Mouse (Mus musculus): ENCODE results near the gene Zfp654.

Zfp654 gene

DNA sequence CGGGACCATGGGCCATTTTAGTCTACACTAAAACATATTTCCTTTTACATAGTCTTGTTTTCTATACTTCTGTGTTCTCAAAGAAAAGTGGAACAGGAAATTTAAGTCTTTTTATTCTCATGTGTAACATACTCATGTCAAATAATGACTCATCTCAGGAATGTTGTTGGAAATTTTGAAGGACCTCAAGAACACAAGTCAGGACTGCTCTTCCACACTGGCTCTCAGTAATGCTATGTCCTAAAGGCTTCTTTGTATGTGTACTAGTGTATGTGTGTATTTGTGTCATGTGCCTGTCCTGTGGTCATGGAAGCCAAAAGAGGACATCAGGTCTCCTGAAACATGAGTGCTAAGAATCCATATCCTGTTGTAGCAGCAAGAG, 92.2 kb downstream of the Zfp654 start:
- DNase-seq = no peak

DNA sequence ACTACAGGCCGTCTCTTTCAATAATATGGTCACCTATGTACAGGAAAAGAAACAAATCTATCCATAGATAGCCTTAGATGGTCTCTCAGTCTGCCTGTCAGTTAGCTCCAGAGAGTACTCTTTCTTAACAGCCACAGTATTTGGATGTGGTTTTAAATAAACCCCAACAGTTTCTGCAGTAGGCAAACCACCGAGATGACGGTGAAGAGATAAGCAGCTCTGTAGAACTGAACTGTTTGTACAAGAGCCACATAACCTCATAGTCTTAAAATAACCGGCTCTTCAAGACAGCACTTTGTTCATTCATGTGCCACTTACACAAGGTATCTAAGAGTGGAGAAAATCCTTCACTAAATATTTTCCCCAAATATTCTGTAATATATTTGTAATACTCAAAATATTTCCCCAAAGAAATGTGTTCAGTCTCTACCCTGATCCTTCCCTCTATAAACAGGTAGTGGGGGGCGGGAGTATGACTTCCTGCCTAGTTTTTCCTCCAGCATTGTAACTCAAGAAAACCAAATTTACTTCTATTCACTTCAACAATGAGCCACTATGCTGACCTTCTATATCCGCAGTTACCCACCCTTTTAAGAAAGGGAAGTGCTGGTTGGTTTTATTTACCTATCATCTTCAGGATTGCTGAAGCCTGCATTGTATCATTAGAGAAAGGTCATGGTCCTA, 92.7 kb downstream of the Zfp654 start:
- no peak for DNase-seq

DNA sequence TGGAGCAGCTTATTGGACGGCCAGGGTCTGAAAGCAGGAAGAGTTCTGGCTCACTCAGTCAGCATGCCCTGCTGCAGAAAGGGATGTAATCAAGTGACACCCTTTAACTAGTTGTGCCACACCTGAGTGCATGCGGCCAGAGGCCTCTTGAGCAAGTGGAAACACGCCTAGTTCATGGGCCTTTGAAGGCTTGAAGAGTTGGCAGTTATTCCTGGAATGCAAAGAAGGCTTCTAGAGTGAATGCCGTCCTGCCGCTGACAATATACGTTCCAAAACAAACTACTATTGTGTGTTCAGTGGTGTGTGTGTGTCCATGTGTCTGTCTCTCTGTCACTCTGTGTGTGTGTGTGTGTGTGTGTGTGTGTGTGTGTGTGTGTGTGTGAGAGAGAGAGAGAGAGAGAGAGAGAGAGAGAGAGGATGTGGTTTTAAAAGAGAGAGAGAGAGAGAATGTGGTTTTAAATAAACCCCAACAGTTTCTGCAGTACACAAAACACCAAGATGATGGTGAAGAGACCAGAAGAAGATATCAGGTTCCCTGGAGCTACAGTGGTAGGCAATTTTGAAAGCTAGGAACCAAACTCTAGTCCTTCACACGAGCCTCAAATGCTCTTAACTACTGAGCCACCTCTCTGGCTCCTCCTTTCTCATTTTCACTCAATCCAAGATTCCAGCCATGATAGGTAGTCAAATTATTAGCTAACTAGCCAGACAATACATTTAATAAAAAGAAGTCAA, 93.6 kb downstream of the Zfp654 start:
- DNase-seq = no peak

DNA sequence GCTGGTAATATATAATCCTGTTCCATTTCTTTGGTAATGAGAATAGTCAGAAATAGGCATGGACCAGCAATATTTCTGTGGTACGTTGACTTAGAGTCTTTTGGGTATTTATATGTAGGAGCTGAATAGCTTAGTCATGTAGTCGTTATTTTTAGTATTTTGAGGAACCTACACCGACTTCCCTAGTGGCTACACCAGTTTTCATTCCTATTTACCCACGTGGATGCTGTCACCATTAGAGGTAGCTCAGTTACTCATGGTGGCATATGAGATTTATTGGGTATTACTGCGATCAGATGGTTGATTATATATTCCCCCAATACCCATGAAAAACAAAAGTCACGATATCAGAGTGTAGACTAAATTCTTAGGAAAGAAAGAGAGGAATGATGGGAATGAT, 95.1 kb downstream of the Zfp654 start:
- DNase-seq = no peak

DNA sequence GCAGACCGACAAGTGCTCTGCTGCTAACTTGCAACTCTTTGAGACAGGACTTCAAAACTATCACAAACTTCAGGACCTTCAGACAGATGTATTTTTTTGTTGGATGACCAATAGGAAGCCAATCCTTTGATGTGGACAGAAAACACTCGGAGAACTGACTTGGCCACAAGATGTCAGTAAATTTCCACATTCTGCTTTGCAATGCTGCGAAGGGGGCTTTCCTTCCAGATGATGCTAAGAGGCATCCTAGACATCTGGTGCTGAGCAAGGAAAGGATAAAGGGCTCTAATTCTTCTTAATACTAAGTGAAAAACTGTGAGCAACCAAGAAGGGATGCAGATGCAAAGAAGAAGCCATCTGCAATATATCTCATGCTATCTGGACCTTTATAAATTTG, 96.7 kb downstream of the Zfp654 start:
- DNase-seq = no peak

DNA sequence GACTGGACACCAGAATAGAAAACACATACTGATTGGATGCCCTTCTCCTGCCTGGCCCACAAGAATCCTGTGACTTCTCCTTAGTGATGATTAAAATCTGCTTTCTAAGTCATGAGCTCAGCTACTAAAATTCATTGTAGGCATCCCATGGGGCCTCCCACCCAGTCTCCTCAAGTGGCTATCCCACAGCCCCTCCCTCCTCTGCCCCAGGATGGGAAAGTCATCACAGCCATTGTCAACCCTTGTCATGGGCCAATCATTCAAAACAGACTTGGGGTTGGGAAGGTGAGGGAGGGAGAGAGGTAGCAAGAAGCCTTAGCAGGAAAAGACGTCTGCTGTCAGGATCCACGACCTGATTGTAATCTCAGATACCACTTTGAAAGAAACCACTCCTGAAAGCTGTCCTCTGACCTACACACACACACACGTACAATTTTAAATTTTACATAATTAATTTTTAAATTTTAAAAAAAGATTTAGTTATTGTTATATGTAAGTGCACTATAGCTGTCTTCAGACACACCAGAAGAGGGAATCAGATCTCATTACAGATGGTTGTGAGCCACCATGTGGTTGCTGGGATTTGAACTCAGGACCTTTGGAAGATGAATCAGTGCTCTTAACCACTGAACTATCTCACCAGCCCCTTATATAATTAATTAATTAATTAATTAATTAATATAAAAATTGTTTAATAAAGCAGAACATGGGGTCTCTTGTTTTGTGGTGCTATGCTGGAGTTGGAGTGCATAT, 97.3 kb downstream of the Zfp654 start:
- DNase-seq = no peak

DNA sequence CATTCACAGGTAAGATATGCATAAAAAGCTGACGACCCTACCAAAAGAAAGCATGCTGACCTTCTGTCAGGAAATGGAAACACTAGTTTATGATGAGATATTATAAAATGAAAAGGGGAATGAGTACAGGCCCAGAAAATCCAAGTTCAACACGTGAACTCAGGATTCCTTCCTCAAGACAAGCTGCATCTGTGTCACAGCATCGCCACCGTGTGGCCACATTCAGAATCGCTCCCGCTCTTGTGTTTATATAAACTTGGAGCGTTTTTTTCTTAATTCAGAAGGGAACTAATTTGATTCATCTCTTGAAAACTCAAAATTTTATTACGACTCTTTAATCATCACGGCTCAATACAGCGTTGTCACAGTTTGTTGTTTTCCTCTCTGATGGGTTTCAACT, 103.2 kb downstream of the Zfp654 start:
- peak; percentile 49 for DNase-seq

DNA sequence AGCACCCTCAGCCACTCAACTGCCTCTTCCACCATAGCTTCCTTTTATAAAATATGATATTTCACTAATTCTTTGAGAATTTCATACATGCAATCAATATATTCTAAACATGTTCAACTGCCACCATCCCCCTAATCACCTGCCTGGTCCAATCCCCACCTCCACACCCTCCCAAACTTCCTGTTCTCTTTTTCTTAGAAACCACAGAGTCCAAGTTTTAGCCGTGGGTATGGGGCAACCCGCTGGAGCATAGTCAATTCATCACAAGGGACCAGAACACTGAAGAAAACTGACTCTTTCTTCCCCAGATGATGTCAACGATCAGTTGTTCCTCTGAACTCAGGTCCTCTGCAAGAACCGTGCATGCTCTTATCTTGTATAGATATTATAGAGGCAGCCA, 106.4 kb downstream of the Zfp654 start:
- no peak for DNase-seq

DNA sequence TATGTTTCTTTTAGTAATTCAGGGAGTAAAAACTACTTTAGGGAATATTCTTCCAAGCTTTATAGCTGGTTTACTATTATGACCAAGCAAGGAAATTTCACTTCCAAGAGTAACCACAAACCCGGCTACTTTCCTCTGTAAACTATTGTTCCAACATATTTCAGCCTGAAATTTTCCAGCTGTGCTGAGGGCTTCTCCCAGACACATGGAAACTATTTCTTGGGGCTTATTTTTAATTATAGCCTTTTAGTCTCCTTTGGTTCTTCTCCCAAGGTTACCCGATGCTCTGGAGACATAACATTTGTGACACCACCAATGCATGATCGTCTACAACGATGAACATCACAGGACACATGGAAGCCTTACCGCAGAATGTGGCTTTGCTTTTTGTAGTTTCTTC, 114.2 kb downstream of the Zfp654 start:
- no peak for DNase-seq

Measured in cerebellum, adult 11-12 months (tissue).